Mouse (Mus musculus) heart, adult 2 months (tissue): ENCODE measurements at regions not wholly inside any gene's neighbourhood (a gene's known extent, or its start where the extent isn't known, plus 50 kb on each side); places are given as distances from the start of the nearest gene placed in this dataset.

Source experiments
- DNase-seq, 2 experiments: peaks; one replicate each; pipeline ENCODE4 v3.0.0; 2021
- H3K27ac ChIP-seq: fragments of 200-600 bp; 2 replicates; pipeline ENCODE4 v1.8.1; 2022
- H3K27me3 ChIP-seq: fragments of 200-500 bp; 2 replicates; pipeline ENCODE4 v1.6.1; 2012; ENCODE audit warnings: mild to moderate bottlenecking, low read length, inconsistent platforms, mixed read lengths; ENCODE audit not compliant: control insufficient read depth, insufficient read depth
- H3K36me3 ChIP-seq: fragments of 200-500 bp; 2 replicates; pipeline ENCODE4 v1.6.1; 2012; ENCODE audit warnings: low read length, inconsistent platforms; ENCODE audit not compliant: control insufficient read depth, insufficient read depth
- H3K4me1 ChIP-seq: fragments of 200-500 bp; 2 replicates; pipeline ENCODE4 v1.6.1; 2011; ENCODE audit warnings: low read length; ENCODE audit not compliant: control insufficient read depth, insufficient read depth
- H3K4me3 ChIP-seq: fragments of 200-600 bp; 2 replicates; pipeline ENCODE4 v1.8.1; 2022
- H3K79me2 ChIP-seq: fragments of 200-500 bp; replicated peaks from 2 replicates; pipeline ENCODE4 v1.6.1; 2012; ENCODE audit warnings: mild to moderate bottlenecking, inconsistent platforms, low read length, moderate library complexity, mixed read lengths; ENCODE audit not compliant: control insufficient read depth, insufficient read depth
- H3K9ac ChIP-seq: fragments of 200-500 bp; 2 replicates; pipeline ENCODE4 v1.6.1; 2012; ENCODE audit warnings: low read depth, mild to moderate bottlenecking, control low read depth, inconsistent platforms, low read length, mixed read lengths
- CTCF ChIP-seq: fragments of 200-600 bp; IDR thresholded peaks from 2 replicates; pipeline ENCODE4 v1.8.1; 2022; ENCODE audit warnings: antibody characterized with exemption, mild to moderate bottlenecking, moderate library complexity
- EP300 ChIP-seq: fragments of 200-500 bp; IDR thresholded peaks from 2 replicates; pipeline ENCODE4 v1.6.1; 2011; ENCODE audit warnings: low read depth, low read length, control low read depth; ENCODE audit not compliant: insufficient read depth
- POLR2A ChIP-seq: fragments of 200-500 bp; IDR thresholded peaks from 2 replicates; pipeline ENCODE4 v1.6.1; 2011; ENCODE audit warnings: mild to moderate bottlenecking, low read depth, low read length, control low read depth; ENCODE audit not compliant: insufficient read depth
- WGBS: fragments of 180-500 bp; shearing (Covaris S2); methylation state at CpG from one replicate; pipeline ENCODE4 v1.1.7; 2018; 5-methylcytosine and 5-hydroxymethylcytosine counted together
- intact Hi-C: fragments of 180-260 bp; cut with DNase I; formaldehyde crosslinking; loops from one replicate; pipeline ENCODE4 v1.15.1; 2025

GRCm38 (mm10) chr1:76137701-76138100 lies 591.6 kb downstream of the Slc4a3 start:
- no peak overlapping the region for H3K27ac ChIP-seq
- no peak overlapping the region for H3K4me3 ChIP-seq
- no peaks in the 10 kb centered on the region for H3K27me3 ChIP-seq
- H3K36me3 ChIP-seq: no peaks in the 10 kb centered on the region
- no peak overlapping the region for H3K9ac ChIP-seq
- H3K4me1 ChIP-seq: no peaks in the 10 kb centered on the region
- WGBS: 87% methylated on average over 6 of the region's 6 CpGs
- intact Hi-C loops: no loop called here
- TF ChIP-seq POLR2A (no peak), EP300 (no peak), CTCF (no peak)
- no peak for DNase-seq
- H3K79me2 ChIP-seq: no peaks in the 10 kb centered on the region

GRCm38 (mm10) chr1:76143516-76143915 lies 597.5 kb downstream of the Slc4a3 start:
- no peak overlapping the region for H3K4me3 ChIP-seq

GRCm38 (mm10) chr1:76148963-76149362 lies 602.9 kb downstream of the Slc4a3 start:
- Histone ChIP-seq H3K4me1 (no peaks in the 10 kb centered on the region), H3K9ac (no peak overlapping the region), H3K27ac (no peak overlapping the region), H3K27me3 (no peaks in the 10 kb centered on the region), H3K36me3 (no peaks in the 10 kb centered on the region), H3K79me2 (no peaks in the 10 kb centered on the region), H3K4me3 (no peak overlapping the region)
- 82% methylated on average over 2 of the region's 2 CpGs for WGBS
- intact Hi-C loops: no loop called here
- TF ChIP-seq POLR2A (no peak), CTCF (no peak), EP300 (no peak)
- DNase-seq: no peak

More at GRCm38 (mm10) chr1:76143516-76143915, 597.5 kb downstream of the Slc4a3 start:
- intact Hi-C loops: no loop called here
- TF ChIP-seq CTCF (no peak), POLR2A (no peak), EP300 (no peak)
- no peak overlapping the region for H3K9ac ChIP-seq
- 64% methylated on average over 5 of the region's 5 CpGs for WGBS
- no peak overlapping the region for H3K27ac ChIP-seq
- no peak for DNase-seq
- H3K79me2 ChIP-seq: no peaks in the 10 kb centered on the region
- no peaks in the 10 kb centered on the region for H3K36me3 ChIP-seq
- H3K4me1 ChIP-seq: no peaks in the 10 kb centered on the region
- H3K27me3 ChIP-seq: no peaks in the 10 kb centered on the region

DNA sequence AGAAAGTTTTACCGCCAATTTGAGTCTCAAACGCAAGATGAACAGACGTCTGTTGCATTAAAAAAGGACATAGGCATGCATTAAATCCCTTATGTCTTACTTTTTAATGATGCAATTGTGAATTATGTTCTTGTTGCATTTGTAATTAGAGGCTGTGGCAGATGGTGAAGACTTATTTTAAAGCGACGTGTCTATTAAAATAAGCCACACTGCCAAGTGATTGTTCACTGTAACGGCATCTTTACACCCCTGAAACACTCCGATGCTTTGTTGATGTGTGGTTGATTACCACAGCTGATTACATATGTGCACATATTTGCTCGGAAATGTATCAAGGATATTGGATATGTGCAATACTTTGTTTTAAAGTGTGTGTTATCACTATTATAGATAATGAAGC lies 610.2 kb downstream of the Slc4a3 start:
- intact Hi-C loops: no loop called here
- WGBS: 77% methylated on average over 8 of the region's 8 CpGs
- Histone ChIP-seq H3K36me3 (no peaks in the 10 kb centered on the region), H3K27ac (no peak overlapping the region), H3K27me3 (no peaks in the 10 kb centered on the region), H3K79me2 (no peaks in the 10 kb centered on the region), H3K4me1 (no peaks in the 10 kb centered on the region), H3K9ac (no peak overlapping the region), H3K4me3 (no peak overlapping the region)
- TF ChIP-seq CTCF: no peak
- no peak for TF ChIP-seq POLR2A
- TF ChIP-seq EP300: no peak
- no peak for DNase-seq

- no peaks in the 10 kb centered on the region for H3K4me1 ChIP-seq
- intact Hi-C loops: no loop called here
- H3K9ac ChIP-seq: no peak overlapping the region
- H3K27ac ChIP-seq: no peak overlapping the region
- no peak overlapping the region for H3K4me3 ChIP-seq
- H3K27me3 ChIP-seq: no peaks in the 10 kb centered on the region
- WGBS: 72% methylated on average over 2 of the region's 2 CpGs
- no peaks in the 10 kb centered on the region for H3K79me2 ChIP-seq
- TF ChIP-seq EP300 (no peak), POLR2A (no peak), CTCF (no peak)
- DNase-seq: no peak
- H3K36me3 ChIP-seq: no peaks in the 10 kb centered on the region
Observed at GRCm38 (mm10) chr1:76167486-76167885, 621.4 kb downstream of the Slc4a3 start.

DNA sequence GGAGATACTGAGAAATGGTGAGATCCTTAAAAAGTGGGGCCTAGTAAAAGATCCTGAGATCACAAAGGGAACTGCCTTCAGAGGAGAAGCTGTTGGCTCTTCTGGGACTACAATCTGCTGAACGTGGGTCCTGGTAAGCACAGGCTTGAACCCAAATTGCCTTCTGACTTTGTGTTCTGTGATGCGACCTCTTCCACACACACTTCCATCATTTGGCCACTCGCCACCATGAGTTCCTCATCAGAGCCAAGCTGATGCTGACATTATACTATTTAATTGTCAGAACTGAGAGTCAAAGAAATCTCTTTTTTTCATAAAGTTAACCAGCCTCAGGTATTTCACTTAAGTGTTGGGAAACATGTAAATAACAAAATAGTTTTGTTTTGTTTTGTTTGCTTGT lies 635.1 kb downstream of the Slc4a3 start:
- intact Hi-C loops: no loop called here
- Histone ChIP-seq H3K4me3 (no peak overlapping the region), H3K9ac (no peak overlapping the region), H3K27me3 (no peaks in the 10 kb centered on the region), H3K27ac (no peak overlapping the region), H3K36me3 (no peaks in the 10 kb centered on the region), H3K4me1 (no peaks in the 10 kb centered on the region), H3K79me2 (no peaks in the 10 kb centered on the region)
- DNase-seq: no peak
- TF ChIP-seq POLR2A (no peak), CTCF (no peak), EP300 (no peak)
- WGBS: 63% methylated on average over 3 of the region's 3 CpGs
